Mouse (Mus musculus) adrenal gland, adult 8-10 months (tissue): Measurements from ENCODE around the gene Fgf6. TPM values are rescaled to one million over a fixed set of nuclear protein-coding genes. Genes with fewer than 3 reads are reported as not detected.

Experiments used
- total RNA-seq, 4 experiments: library from RNA; stranded (reverse); gene quantifications; 2 replicates each; pipeline ENCODE4 v1.2.4; 2022

Fgf6 gene
- total RNA-seq, 4 experiments from 2014 or later: not detected

Other genes starting within 250 kb of the Fgf6 start
- 100 to 1,000 TPM; 161 to 212 (median 180) TPM for gene Ndufa9, start 166.4 kb upstream of the Fgf6 start, total RNA-seq
- not detected for gene Akap3, start 162.5 kb upstream of the Fgf6 start, total RNA-seq
- not detected for gene Dyrk4, start 93.7 kb upstream of the Fgf6 start, total RNA-seq
- 1 to 10 TPM in 2 of 4 experiments, under 1 TPM in 2; 0.73 to 2.3 (median 1.0) TPM for gene Rad51ap1, start 76.0 kb upstream of the Fgf6 start, total RNA-seq
- gene D6Wsu163e, start 75.6 kb upstream of the Fgf6 start, total RNA-seq: 10 to 100 TPM; 20.2 to 31.5 (median 26.1) TPM
- not detected for gene Fgf23, start 57.3 kb downstream of the Fgf6 start, total RNA-seq
- 10 to 100 TPM; 17.6 to 25.7 (median 22.0) TPM for gene Tigar, start 94.0 kb downstream of the Fgf6 start, total RNA-seq
- gene Ccnd2, start 136.6 kb downstream of the Fgf6 start, total RNA-seq: 100 to 1,000 TPM; 550 to 578 (median 567) TPM